Mouse (Mus musculus): ENCODE data around the gene Gnat1.

Gnat1 gene

GRCm38 (mm10) chr9:107675671-107676301 is 3.7 kb downstream of the Gnat1 start:
- DNase-seq (ENCODE audit: low spot score in 2 of 2) = peak; percentile 65 to 74

DNA sequence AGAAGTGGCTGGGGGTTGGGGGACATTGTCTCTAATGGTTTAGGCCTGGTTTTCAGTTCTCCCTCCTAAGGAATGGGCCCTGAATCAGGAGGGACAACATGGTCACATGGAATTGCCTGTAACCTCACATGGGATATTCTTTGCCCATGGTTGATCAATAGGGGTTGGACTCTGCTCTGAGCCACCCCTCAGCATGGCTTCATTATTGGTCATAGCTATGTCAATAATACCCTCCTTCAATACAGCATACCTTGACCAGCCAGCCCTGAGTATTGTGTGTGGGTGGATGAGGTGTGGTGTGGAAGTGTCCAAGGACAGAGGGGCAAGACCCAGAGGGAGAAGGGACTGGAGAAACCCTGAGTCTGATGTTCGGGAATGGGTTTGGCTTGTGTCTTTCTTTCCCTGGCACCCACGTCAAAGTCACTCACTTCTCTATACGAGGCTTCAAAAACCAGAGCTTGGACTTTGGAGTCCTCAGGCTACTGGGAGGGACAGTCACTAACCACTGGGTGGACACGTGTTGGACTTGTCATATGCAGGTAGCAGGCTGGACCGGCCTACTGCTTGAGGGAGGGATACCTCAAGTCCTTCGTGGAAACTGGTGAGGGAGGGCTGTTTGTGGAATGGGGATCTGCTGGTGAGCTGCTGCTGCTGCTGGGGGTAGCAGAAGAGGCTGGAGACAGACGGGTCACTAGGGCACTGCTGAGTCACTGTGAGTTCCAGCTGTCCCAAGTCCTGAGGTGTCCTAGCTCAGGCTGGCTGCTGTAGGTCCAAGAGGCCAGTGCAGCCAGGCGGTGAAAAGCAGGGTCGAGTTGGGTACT is 4.7 kb downstream of the Gnat1 start:
- DNase-seq (ENCODE audit: low spot score in 2 of 2) = no peak

- no peak for DNase-seq (ENCODE audit: low spot score in 2 of 2)
Observed at GRCm38 (mm10) chr9:107670259-107670658, 9.3 kb downstream of the Gnat1 start.

- DNase-seq (ENCODE audit: low spot score in 2 of 2) = no peak
Observed at GRCm38 (mm10) chr9:107669480-107669945, 10.0 kb downstream of the Gnat1 start, which contains the start of gene Slc38a3. TSS of gene Slc38a3 (minus strand) at chr9:107669530.

DNA sequence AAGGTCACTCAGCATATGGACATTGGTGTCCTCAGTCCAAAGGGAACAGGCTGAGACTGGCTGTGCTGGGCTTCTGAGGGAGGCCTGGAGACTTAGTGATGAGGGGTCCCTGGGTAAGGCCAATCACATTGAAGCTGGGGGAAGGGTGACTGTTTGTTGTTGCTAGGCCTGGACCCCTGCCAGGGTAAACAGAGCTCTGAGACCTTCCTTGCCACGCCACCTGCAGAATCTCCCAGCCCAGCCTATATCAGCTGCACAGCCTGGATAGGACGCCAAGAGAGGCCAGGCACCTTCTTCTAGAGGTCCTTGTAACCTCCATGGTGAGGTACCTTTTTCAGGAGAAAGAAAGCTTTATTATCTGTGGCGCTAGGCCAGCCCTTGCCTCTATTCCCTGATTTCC is 10.6 kb downstream of the Gnat1 start:
- DNase-seq (ENCODE audit: low spot score in 2 of 2) = no peak

DNA sequence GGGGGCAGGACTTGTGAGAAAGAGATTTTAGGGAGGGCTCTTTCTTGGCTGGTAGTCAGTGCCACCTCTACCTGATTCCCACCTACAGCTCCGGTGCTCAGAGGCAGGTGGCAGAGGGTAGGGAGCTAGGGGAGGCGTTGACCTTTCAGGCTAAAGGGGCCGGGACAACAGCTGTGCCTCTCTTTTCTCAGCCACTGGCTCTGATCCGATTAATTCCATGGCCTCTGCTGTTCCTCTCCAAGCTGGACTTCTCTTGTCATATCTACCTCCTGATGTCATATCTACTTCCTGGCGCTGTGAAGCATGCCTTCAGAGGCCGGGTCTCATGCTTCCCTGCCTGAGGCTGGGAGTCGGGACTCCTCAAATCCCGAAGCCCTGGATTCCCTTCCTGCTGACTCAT is 11.5 kb downstream of the Gnat1 start:
- DNase-seq (ENCODE audit: low spot score in 2 of 2) = no peak

DNA sequence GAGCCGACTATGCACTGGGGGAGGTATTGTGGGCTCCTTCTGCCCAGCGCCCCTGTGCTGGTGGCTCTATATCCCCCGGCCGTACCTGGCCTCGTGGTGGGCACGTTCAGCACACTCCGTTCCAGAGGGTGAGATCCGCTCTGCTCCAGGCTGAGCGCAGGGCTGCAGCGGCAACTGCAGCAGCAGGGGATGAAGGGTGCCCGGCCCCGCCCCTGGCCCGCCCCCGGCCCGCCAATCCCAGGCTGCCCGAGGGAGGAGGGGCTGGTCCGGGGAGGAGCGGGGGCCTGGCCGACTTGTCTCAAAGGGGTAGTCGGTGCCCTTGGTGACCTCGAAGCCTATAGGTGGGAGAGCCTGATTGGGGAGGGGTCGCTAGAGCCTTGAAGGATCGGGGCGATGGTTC is 12.3 kb downstream of the Gnat1 start:
- no peak for DNase-seq (ENCODE audit: low spot score in 2 of 2)

DNA sequence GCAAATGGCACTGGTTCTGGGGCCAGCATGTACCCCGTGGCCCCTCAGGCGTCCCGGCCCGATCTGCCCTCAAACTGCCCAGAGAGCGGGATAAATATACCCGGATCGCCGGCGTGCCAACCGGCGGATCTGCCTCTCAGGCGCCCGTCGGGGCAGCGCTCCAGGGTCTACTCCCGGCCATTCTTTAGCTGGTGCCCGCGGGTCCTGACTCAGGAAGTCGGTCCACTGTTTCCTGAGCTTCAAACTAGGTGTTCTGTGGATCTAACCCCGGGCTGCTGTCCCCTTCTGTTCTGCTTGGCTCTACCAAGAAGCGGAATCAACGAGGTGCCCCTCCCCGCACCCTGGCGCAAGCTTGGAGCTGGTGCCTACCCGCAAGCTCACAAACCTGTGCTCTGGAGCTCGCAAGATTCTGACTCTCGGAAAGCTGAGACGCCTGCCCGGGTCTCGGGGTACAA is 12.7 kb downstream of the Gnat1 start:
- no peak for DNase-seq (ENCODE audit: low spot score in 2 of 2)

GRCm38 (mm10) chr9:107665308-107665707 is 14.2 kb downstream of the Gnat1 start:
- DNase-seq (ENCODE audit: low spot score in 2 of 2) = no peak

- no peak for DNase-seq (ENCODE audit: low spot score in 2 of 2)
Observed at GRCm38 (mm10) chr9:107663525-107663924, 16.0 kb downstream of the Gnat1 start.

DNA sequence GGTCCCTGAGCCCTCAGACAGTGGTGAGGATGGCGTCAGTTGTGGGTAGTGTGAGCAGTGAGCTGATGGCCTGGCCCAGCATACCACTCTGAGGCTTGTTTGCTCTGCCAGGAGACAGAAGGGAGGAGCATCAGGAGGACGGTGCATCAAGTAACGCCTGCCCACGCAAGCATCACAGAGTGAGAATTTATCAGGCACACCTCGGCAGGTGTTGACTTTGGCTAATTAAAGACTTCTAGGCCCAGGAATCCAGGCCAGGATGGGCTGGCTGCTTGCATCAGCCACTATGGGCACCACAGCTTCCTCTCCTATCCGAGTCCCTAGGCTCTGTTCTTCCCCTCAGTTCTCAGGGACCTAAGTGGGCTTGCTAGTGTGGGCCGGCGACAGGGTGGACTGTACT is 17.2 kb downstream of the Gnat1 start:
- DNase-seq (ENCODE audit: low spot score in 2 of 2) = no peak

DNA sequence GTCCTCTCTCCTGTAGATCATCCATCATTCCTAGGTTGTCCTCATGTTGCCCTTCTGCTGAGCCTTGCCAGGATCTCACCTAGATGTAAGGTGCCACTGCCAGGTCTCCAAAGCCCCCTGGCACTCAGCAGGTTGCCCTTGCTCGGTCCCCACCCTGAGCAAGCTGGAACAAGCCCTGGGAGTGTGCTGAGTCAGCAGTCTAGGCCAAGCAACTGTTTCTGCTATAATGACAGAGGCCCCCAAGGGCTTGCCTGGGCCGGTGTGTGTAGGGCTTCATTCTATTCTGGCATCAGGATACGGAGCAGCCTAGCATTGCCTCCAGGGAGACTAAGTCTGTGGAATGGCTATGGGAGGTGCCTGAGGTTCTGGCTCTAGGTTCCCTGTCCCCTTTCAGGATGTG is 18.7 kb downstream of the Gnat1 start:
- DNase-seq (ENCODE audit: low spot score in 2 of 2) = no peak

DNA sequence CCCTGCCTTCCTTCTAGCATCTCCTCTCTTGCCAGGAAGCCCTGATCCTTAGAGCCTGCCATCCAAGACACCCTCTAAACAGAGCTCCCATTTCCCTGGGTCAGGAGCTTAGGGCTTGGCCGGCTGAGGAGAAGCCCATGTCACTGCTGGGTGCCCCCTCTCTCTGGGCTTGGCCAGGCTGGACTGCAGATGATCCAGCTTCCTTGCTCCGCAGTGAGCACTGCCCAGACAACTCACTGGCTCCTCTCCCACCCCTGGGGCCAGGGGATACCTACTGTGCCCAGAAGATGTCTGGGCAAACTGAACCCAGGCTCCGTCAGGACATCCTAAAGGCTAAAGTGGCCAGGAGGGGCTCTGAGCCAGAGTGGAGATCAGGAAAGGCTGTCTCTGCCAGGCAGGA is 19.6 kb downstream of the Gnat1 start:
- DNase-seq (ENCODE audit: low spot score in 2 of 2) = no peak

DNA sequence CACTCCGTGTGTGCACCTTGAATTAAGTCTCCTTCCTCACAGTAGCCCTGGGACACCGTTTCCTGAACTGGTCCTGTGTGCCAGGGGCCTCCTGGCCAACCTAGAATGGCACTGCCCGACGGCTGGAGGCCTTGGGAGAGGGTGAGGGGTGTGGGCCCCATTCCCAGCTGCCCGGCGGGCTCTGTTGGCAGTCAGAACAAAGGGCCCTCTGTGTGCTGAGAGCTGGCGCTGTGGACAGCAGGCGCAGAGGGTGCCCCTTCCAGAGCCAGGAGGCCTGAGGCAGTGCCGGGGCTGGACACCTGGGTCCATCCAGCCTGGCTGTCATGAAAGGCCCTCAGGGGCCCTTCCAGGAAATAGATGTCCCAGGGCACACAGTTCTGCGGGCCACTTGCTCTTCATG is 20.0 kb downstream of the Gnat1 start:
- DNase-seq (ENCODE audit: low spot score in 2 of 2) = no peak

- no peak for DNase-seq (ENCODE audit: low spot score in 2 of 2)
Observed at GRCm38 (mm10) chr9:107658096-107658495, 21.4 kb downstream of the Gnat1 start.

GRCm38 (mm10) chr9:107657144-107657543 is 22.4 kb downstream of the Gnat1 start:
- no peak for DNase-seq (ENCODE audit: low spot score in 2 of 2)

DNA sequence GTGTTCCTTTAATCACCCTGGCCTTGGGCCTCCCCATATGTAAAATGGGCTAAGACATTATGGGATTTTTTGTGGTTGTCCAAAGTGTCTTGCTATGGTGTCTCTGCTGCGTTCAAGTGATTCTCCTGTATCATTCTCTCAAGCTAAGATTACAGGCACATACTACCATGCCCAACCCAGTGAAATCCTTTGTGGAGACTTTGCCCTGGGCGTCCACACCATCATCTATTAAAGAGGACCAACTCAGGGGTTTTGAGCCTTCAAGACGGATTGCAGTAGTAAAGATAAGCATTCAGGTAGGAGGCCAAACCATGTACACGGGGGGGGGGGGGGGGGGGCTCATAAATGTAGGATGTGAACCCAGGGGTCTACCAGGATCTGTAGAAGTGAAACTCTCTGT is 24.9 kb downstream of the Gnat1 start:
- no peak for DNase-seq (ENCODE audit: low spot score in 2 of 2)

DNA sequence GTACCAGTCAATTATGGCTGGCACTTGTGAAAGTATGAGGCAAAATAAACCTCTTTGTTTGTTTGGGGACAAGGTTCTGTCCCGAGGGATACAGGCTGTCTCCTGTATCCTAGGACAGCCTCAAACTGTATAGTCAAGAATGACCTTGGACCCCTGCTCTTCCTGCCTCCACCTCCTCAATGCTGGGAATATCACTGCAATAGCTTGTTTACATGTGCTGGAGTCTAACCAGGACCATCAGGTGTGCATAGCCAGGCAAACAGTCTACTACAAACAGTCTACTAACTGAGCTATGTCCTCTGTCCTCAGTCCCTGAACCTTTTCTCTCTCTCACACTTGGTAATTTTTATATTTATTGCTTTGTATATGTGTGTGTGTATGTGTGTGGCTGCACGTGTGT is 26.0 kb downstream of the Gnat1 start:
- no peak for DNase-seq (ENCODE audit: low spot score in 2 of 2)

GRCm38 (mm10) chr9:107650708-107651481 is 28.6 kb downstream of the Gnat1 start:
- no peak for DNase-seq (ENCODE audit: low spot score in 2 of 2)

DNA sequence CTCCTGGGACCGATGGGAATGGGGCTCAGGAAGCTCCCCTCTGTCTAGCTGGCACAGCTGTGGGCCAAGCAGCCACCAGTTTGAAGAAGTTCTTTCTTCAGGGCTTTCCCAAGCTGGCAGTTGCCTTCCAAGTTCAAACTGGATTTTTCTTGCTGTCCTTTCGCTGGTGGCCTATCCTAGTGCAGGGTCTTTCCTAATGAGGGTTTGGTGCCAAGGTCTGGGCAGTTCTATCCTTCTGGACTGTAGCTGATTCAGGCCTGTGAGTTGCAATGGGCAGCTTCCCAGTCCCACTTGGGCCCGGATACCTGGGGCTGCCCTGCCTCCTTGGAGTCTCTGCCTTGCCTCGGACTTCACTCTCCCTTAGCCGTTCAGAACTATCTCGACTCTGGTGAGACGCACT is 29.3 kb downstream of the Gnat1 start:
- DNase-seq (ENCODE audit: low spot score in 2 of 2) = no peak

- DNase-seq (ENCODE audit: low spot score in 2 of 2) = no peak
Observed at GRCm38 (mm10) chr9:107648767-107649166, 30.7 kb downstream of the Gnat1 start.

GRCm38 (mm10) chr9:107646975-107647374 is 32.5 kb downstream of the Gnat1 start:
- DNase-seq (ENCODE audit: low spot score in 2 of 2) = no peak
